Mouse (Mus musculus) heart, embryonic 11.5 days (tissue): ENCODE measurements at regions not wholly inside any gene's neighbourhood (a gene's known extent, or its start where the extent isn't known, plus 50 kb on each side); places are given as distances from the start of the nearest gene placed in this dataset.

ENCODE experiments used
- ATAC-seq: fragments of 200-750 bp; cut with Nextera tagmentation; replicated peaks from 2 replicates; pipeline ENCODE4 v1.8.0; 2017; ENCODE audit warnings: moderate library complexity; ENCODE audit not compliant: insufficient number of reproducible peaks, low FRiP score, low TSS enrichment
- H3K27ac ChIP-seq: fragments of 300-500 bp; sonication (generic); 2 replicates; pipeline ENCODE4 v1.5.1; 2014; ENCODE audit warnings: mild to moderate bottlenecking, low read depth, low read length
- H3K27me3 ChIP-seq: fragments of 300-500 bp; sonication (generic); 2 replicates; pipeline ENCODE4 v1.6.1; 2014; ENCODE audit warnings: mild to moderate bottlenecking, low read length, mixed read lengths; ENCODE audit not compliant: control insufficient read depth, insufficient read depth
- H3K36me3 ChIP-seq: fragments of 300-500 bp; sonication (generic); 2 replicates; pipeline ENCODE4 v1.6.1; 2014; ENCODE audit warnings: mild to moderate bottlenecking, low read length, moderate library complexity, mixed read lengths; ENCODE audit not compliant: control insufficient read depth, insufficient read depth
- H3K4me1 ChIP-seq: fragments of 300-500 bp; sonication (generic); 2 replicates; pipeline ENCODE4 v1.6.1; 2014; ENCODE audit warnings: low read length; ENCODE audit not compliant: control insufficient read depth, insufficient read depth
- H3K4me2 ChIP-seq: fragments of 300-500 bp; sonication (generic); 2 replicates; pipeline ENCODE4 v1.6.1; 2014; ENCODE audit warnings: mild to moderate bottlenecking, moderate library complexity
- H3K4me3 ChIP-seq: fragments of 300-500 bp; sonication (generic); 2 replicates; pipeline ENCODE4 v1.5.1; 2014; ENCODE audit warnings: low read depth, low read length
- H3K9ac ChIP-seq: fragments of 300-500 bp; sonication (generic); 2 replicates; pipeline ENCODE4 v1.6.1; 2014; ENCODE audit warnings: mild to moderate bottlenecking, low read depth, low read length, moderate library complexity
- H3K9me3 ChIP-seq: fragments of 300-500 bp; sonication (generic); replicated peaks from 2 replicates; pipeline ENCODE4 v1.6.1; 2016; ENCODE audit warnings: low read length; ENCODE audit not compliant: control insufficient read depth
- WGBS: fragments of 180-500 bp; shearing (Covaris S2); extraction: QIAGEN DNeasy Blood & Tissue Kit; methylation state at CpG from one replicate; pipeline ENCODE4 v1.1.7; 2014; ENCODE audit not compliant: insufficient replicate concordance; 5-methylcytosine and 5-hydroxymethylcytosine counted together

DNA sequence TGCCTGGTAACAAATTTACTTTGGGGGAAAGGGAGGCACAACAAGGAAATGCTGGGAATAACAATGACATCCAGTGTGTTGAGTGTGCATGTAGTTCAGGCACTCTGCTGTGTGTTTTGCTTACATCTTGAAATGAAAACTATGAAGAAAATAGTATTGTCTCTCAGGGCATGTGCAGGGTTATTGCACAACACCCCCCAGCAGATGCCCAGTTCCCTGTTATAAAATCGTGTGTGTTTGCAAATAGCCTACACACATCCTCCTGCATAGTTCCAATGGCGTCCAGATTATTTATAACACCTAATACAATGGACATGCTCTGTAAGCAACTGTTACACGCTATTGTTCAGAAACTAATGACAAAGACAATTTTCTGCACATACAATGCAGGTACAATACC is 220.0 kb upstream of the Pgrmc2 start:
- no peaks in the 10 kb centered on the region for H3K9me3 ChIP-seq
- H3K9ac ChIP-seq: no peak overlapping the region
- no peaks in the 10 kb centered on the region for H3K36me3 ChIP-seq
- no peak for ATAC-seq
- H3K4me2 ChIP-seq: no peak overlapping the region
- 77% methylated on average over 3 of the region's 3 CpGs for whole genome bisulfite sequencing
- H3K4me3 ChIP-seq: no peak overlapping the region
- no peaks in the 10 kb centered on the region for H3K4me1 ChIP-seq
- no peak overlapping the region for H3K27ac ChIP-seq
- H3K27me3 ChIP-seq: no peaks in the 10 kb centered on the region

DNA sequence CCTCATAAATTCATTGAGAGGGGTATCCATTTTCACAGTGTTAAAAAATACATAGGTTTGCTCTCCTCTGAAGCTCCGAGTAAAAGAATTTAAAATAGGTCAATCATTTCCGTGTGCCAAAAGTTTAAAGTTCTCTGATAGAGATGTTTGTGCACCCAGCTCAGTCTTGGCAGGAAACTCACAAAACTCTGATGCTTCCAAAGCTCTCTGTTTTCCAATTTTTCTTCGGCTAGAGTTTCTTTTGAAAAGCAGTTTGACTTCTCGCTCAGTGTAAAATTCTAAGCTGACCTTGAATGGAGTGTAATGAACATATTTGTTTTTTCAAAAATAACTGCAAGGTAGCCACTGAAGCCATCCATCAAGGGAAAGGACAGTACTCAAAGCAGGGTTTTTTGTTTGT is 215.9 kb upstream of the Pgrmc2 start:
- WGBS: 73% methylated on average over 4 of the region's 4 CpGs
- no peak overlapping the region for H3K9ac ChIP-seq
- H3K9me3 ChIP-seq: no peaks in the 10 kb centered on the region
- no peaks in the 10 kb centered on the region for H3K27me3 ChIP-seq
- no peaks in the 10 kb centered on the region for H3K4me1 ChIP-seq
- no peak overlapping the region for H3K4me3 ChIP-seq
- no peak overlapping the region for H3K27ac ChIP-seq
- no peaks in the 10 kb centered on the region for H3K36me3 ChIP-seq
- no peak for ATAC-seq
- no peak overlapping the region for H3K4me2 ChIP-seq

- no peaks in the 10 kb centered on the region for H3K4me1 ChIP-seq
- H3K4me2 ChIP-seq: no peak overlapping the region
- H3K27ac ChIP-seq: no peak overlapping the region
- H3K4me3 ChIP-seq: no peak overlapping the region
- H3K36me3 ChIP-seq: no peaks in the 10 kb centered on the region
- no peaks in the 10 kb centered on the region for H3K27me3 ChIP-seq
- H3K9me3 ChIP-seq: no peaks in the 10 kb centered on the region
- H3K9ac ChIP-seq: no peak overlapping the region
- WGBS: 78% methylated on average over 11 of the region's 11 CpGs
- no peak for ATAC-seq
Measured at GRCm38 (mm10) chr3:41296152-41296809, 213.4 kb upstream of the Pgrmc2 start.

DNA sequence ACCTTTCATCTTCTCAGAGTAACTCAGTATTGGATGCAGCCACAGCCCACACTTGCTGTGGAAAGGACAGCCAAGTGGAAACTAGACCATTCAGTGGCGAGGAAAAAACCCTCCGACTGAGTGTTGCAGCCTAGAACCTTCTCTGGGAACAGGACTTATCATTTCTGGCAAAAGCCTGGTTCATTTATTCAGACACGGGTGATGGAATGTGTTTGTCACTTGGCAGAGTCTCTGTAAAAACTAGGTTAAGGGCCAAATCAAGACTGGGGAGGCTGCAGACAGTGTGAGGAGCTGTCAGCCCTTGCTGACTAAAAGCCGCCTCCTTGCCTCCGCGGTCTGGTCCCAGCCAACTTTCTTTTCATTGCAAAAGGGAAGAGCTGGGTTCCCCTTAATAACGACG is 212.3 kb upstream of the Pgrmc2 start:
- 69% methylated on average over 8 of the region's 8 CpGs for WGBS
- Histone ChIP-seq H3K4me1 (no peaks in the 10 kb centered on the region), H3K9ac (no peak overlapping the region), H3K27me3 (no peaks in the 10 kb centered on the region), H3K27ac (no peak overlapping the region), H3K9me3 (no peaks in the 10 kb centered on the region), H3K4me3 (no peak overlapping the region), H3K36me3 (no peaks in the 10 kb centered on the region), H3K4me2 (no peak overlapping the region)
- ATAC-seq: no peak

DNA sequence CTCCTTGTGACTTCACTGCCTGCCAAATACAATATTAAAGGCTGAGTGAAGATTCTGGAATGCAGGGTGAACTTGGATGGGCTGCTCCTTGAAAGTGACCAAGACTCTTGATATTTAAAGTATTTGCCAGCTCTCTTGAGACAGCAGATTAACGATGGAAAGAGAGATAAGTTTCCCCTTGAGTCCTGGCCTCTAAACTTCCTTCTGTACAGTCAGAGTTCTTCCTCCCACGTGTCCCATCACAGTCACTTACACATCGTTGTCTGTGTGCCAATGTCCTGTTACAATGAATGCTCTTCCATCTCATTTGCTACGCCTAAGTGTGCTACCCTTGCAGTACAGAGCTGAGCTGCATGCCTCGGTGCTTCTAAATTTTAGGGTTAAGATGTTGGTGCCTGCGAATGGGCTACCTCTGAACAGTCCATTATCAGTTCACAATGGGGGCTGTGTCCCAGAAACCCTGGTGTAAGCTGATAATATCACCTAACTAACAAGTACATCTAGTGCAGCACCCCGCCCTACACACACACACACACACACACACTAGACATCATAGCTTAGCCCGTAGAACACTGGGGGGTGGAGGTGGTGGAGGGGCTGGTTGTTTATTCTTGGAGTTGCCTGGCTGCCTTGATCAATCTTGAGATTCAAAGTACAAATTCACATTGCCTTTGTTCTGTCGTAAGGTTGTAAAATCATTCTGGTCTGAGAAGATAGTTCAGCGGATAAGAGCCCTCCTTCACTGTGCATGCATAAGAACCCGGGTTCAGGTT is 207.9 kb upstream of the Pgrmc2 start:
- Histone ChIP-seq H3K9me3 (no peaks in the 10 kb centered on the region), H3K4me3 (no peak overlapping the region), H3K27me3 (no peaks in the 10 kb centered on the region), H3K36me3 (no peaks in the 10 kb centered on the region), H3K4me2 (no peak overlapping the region), H3K4me1 (no peaks in the 10 kb centered on the region), H3K27ac (no peak overlapping the region), H3K9ac (no peak overlapping the region)
- WGBS: 80% methylated on average over 11 of the region's 11 CpGs
- ATAC-seq: no peak

- no peak overlapping the region for H3K4me2 ChIP-seq
- no peaks in the 10 kb centered on the region for H3K27me3 ChIP-seq
- 80% methylated on average over 4 of the region's 4 CpGs for WGBS
Measured at GRCm38 (mm10) chr3:41288735-41289134, 205.9 kb upstream of the Pgrmc2 start.

GRCm38 (mm10) chr3:41288066-41288465 is 205.2 kb upstream of the Pgrmc2 start:
- H3K27ac ChIP-seq: no peak overlapping the region
- no peak for ATAC-seq
- no peaks in the 10 kb centered on the region for H3K36me3 ChIP-seq
- H3K27me3 ChIP-seq: no peaks in the 10 kb centered on the region
- H3K4me2 ChIP-seq: no peak overlapping the region
- 85% methylated on average over 4 of the region's 4 CpGs for WGBS
- H3K9me3 ChIP-seq: no peaks in the 10 kb centered on the region
- H3K9ac ChIP-seq: no peak overlapping the region
- H3K4me1 ChIP-seq: no peaks in the 10 kb centered on the region
- no peak overlapping the region for H3K4me3 ChIP-seq

More at GRCm38 (mm10) chr3:41288735-41289134, 205.9 kb upstream of the Pgrmc2 start:
- H3K4me3 ChIP-seq: no peak overlapping the region
- H3K27ac ChIP-seq: no peak overlapping the region
- H3K9ac ChIP-seq: no peak overlapping the region
- no peaks in the 10 kb centered on the region for H3K4me1 ChIP-seq
- ATAC-seq: no peak
- no peaks in the 10 kb centered on the region for H3K36me3 ChIP-seq
- H3K9me3 ChIP-seq: no peaks in the 10 kb centered on the region

DNA sequence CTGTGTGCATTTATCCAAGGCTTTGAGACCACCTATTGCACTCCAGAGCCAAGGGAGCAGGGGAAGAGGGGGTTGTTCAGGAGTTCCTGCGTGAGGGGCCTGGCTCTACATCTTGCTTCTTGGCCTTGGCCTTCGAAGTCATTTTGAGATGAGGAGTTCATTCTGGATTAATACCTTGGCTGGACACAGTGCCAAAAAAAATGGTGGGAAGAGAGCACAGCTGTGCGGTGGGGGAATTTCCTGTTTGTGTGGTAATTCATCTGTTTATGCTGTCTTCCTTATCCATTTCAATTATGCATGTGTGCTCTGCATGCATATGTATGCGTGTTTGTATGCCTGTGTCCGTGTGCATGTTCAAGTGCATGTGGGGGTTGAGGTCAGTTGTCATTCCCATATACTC is 202.5 kb upstream of the Pgrmc2 start:
- 83% methylated on average over 5 of the region's 5 CpGs for WGBS
- Histone ChIP-seq H3K4me3 (no peak overlapping the region), H3K36me3 (no peaks in the 10 kb centered on the region), H3K9me3 (no peaks in the 10 kb centered on the region), H3K4me1 (no peaks in the 10 kb centered on the region), H3K4me2 (no peak overlapping the region), H3K9ac (no peak overlapping the region), H3K27ac (no peak overlapping the region), H3K27me3 (no peaks in the 10 kb centered on the region)
- ATAC-seq: no peak

- Histone ChIP-seq H3K4me2 (no peak overlapping the region), H3K27ac (no peak overlapping the region), H3K4me1 (no peaks in the 10 kb centered on the region), H3K36me3 (no peaks in the 10 kb centered on the region), H3K9me3 (no peaks in the 10 kb centered on the region), H3K9ac (no peak overlapping the region), H3K27me3 (no peaks in the 10 kb centered on the region), H3K4me3 (no peak overlapping the region)
- no peak for ATAC-seq
- 46% methylated on average over 13 of the region's 13 CpGs for WGBS
Measured at GRCm38 (mm10) chr3:41284897-41285296, 202.1 kb upstream of the Pgrmc2 start.
